Mouse (Mus musculus): ENCODE data around the gene Relch. TPM values are rescaled to one million over a fixed set of nuclear protein-coding genes. Genes with fewer than 3 reads are reported as not detected.

Relch gene
- total and polyA plus RNA-seq, 3 experiments, result 29.2 to 41.9 (median 39.0) TPM

DNA sequence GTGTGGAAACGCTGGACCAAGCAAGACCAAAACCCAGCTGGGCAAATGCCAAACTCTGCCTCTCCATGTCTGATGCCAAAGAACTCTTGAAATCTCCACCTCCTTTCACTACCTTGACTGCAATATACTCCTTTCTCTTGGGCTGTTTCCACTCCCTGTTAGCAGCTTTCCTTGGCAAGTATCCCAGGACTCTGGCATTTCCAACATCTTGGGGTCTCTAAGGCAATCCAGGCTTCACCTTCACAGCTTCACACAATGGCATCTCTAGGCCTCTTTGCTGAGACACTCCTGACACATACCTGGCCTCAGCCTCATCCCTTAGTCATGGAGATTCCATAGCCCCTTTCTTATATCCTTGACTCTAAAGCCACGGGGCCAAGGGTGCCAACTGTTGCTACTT, 107.0 kb downstream of the Relch start:
- no peak for TF ChIP-seq MAX (IDR thresholded peaks at IDR 0.05; ENCODE audit: low read length)
- TF ChIP-seq ZMIZ1 (IDR thresholded peaks at IDR 0.05; ENCODE audit: low read depth, low read length), result no peak
- no peak for TF ChIP-seq USF1 (IDR thresholded peaks at IDR 0.05; ENCODE audit: low read depth, low read length)
- TF ChIP-seq RCOR1 (IDR thresholded peaks at IDR 0.05; ENCODE audit: low read depth, low read length), result no peak
- TF ChIP-seq ZC3H11A (IDR thresholded peaks at IDR 0.05; ENCODE audit: low read depth, low read length), result no peak
- no peak for TF ChIP-seq CHD2 (IDR thresholded peaks at IDR 0.05; ENCODE audit: low read length)
- no peak for TF ChIP-seq MAFK (IDR thresholded peaks at IDR 0.05; ENCODE audit: borderline replicate concordance, low read depth, low read length)
- TF ChIP-seq CHD1 (IDR thresholded peaks at IDR 0.05; ENCODE audit: low read depth, low read length), result no peak
- TF ChIP-seq BHLHE40 (IDR thresholded peaks at IDR 0.05; ENCODE audit: borderline replicate concordance, low read depth, low read length), result no peak
- TF ChIP-seq MXI1 (IDR thresholded peaks at IDR 0.05; ENCODE audit: low read depth, low read length), result no peak
- TF ChIP-seq ETS1 (IDR thresholded peaks at IDR 0.05; ENCODE audit: low read depth, low read length), result no peak
- TF ChIP-seq TAL1 (IDR thresholded peaks at IDR 0.05; ENCODE audit: low read length), result no peak
- no peak for TF ChIP-seq SIN3A (IDR thresholded peaks at IDR 0.05; ENCODE audit: low read length)
- H3K27ac ChIP-seq (ENCODE audit: control insufficient read depth, low read depth, low read length), result no peak overlapping the region

DNA sequence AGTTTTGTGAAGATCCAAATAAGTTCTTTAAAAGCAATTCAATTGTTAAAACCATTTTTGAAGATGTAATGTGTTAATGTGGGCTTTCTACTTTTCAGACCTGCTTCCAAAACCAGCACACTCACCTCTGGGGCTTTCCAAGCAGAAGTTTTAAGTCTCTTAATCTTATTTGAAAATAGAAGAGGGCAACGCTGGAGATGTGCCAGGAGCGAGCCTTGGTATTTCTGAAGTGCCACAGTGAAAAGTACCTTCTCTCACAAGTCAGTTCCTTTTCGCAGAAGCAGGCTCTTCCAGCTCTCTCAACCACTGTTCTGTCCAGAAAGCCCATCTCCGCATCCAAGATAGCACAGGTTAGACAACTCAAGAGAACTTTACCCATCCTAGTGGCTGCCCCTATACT, 112.8 kb downstream of the Relch start:
- no peaks in the 10 kb centered on the region; a peak in 1 of 4 replicates for H3K27me3 ChIP-seq (ENCODE audit: control insufficient read depth in 1 of 2, insufficient read depth in 2 of 2, low read length in 2 of 2)
- DNase-seq (ENCODE audit: low read depth, low spot score), result no peak
- H3K79me2 ChIP-seq (ENCODE audit: control insufficient read depth, insufficient read depth, low read length, poor library complexity), result no peaks in the 10 kb centered on the region
- H3K36me3 ChIP-seq (ENCODE audit: control insufficient read depth in 1 of 2, insufficient read depth in 2 of 2, low read length in 2 of 2), result no peaks in the 10 kb centered on the region
- no peaks in the 10 kb centered on the region for H3K9me3 ChIP-seq (replicated peaks; ENCODE audit: insufficient read depth, low read length)
- H3K4me1 ChIP-seq (ENCODE audit: control insufficient read depth in 1 of 2, insufficient read depth in 2 of 2, low read length in 2 of 2), result no peaks in the 10 kb centered on the region
- TF ChIP-seq ZKSCAN1 (IDR thresholded peaks at IDR 0.05; ENCODE audit: low read depth, low read length) (no peak), ETS1 (IDR thresholded peaks at IDR 0.05; ENCODE audit: low read depth, low read length) (no peak), ELF1 (IDR thresholded peaks at IDR 0.05; ENCODE audit: low read depth, low read length) (no peak), UBTF (IDR thresholded peaks at IDR 0.05; ENCODE audit: borderline replicate concordance, insufficient read depth, low read depth, low read length) (no peak), MEF2A (IDR thresholded peaks at IDR 0.05; ENCODE audit: extremely low read depth, insufficient replicate concordance, low read depth, low read length, poor library complexity, severe bottlenecking) (no peak), MAZ (IDR thresholded peaks at IDR 0.05; ENCODE audit: low read depth, low read length) (no peak)
- H3K9ac ChIP-seq (ENCODE audit: control insufficient read depth, low read depth, low read length, poor library complexity, severe bottlenecking), result no peak overlapping the region
- no peak overlapping the region for H3K27ac ChIP-seq (ENCODE audit: control insufficient read depth, low read depth, low read length)
- no peak overlapping the region for H3K4me3 ChIP-seq (ENCODE audit: control insufficient read depth in 1 of 2, insufficient read depth in 1 of 2, low read depth in 2 of 2, low read length in 2 of 2)

More for the DNA sequence above, 107.0 kb downstream of the Relch start:
- H3K36me3 ChIP-seq (ENCODE audit: control insufficient read depth in 1 of 2, insufficient read depth in 2 of 2, low read length in 2 of 2), result no peaks in the 10 kb centered on the region
- no peak for DNase-seq (ENCODE audit: low read depth, low spot score)
- no peaks in the 10 kb centered on the region for H3K4me1 ChIP-seq (ENCODE audit: control insufficient read depth in 1 of 2, insufficient read depth in 2 of 2, low read length in 2 of 2)
- no peaks in the 10 kb centered on the region for H3K79me2 ChIP-seq (ENCODE audit: control insufficient read depth, insufficient read depth, low read length, poor library complexity)
- no peak overlapping the region for H3K9ac ChIP-seq (ENCODE audit: control insufficient read depth, low read depth, low read length, poor library complexity, severe bottlenecking)
- H3K9me3 ChIP-seq (replicated peaks; ENCODE audit: insufficient read depth, low read length), result no peaks in the 10 kb centered on the region
- H3K4me3 ChIP-seq (ENCODE audit: control insufficient read depth in 1 of 2, insufficient read depth in 1 of 2, low read depth in 2 of 2, low read length in 2 of 2), result no peak overlapping the region
- H3K27me3 ChIP-seq (ENCODE audit: control insufficient read depth in 1 of 2, insufficient read depth in 2 of 2, low read length in 2 of 2), result no peaks in the 10 kb centered on the region
